Mouse (Mus musculus): ENCODE data around the gene Hebp1.
A peak's percentile ranks its signal among the peaks of the same experiment; 100 is the strongest.

DNA sequence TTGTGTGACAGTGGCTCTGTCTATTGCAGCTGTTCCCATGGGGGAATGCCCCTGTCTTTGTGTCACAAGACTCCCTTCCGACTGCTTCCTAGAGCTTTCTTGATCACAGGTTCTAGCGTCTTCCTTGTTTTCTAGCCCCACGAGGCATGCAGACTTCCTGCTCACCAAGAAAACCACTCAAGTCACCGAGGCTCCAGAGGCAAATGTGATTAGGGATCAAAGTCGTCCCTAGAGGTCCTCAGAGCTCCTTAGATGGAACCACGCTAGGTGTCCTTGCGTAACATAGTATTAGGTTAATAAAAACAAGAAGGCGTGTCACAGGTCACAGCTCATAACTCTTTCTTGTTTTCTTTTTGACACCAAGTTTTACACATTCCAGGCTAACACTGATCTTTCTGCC lies 13.9 kb downstream of the Hebp1 start:
- peak; percentile 43; the same call in 1 of the 2 replicates for TF ChIP-seq CTCF (IDR thresholded peaks at IDR 0.05; ENCODE audit: extremely low read depth, insufficient read length, insufficient replicate concordance, low read depth, low read length)
- no peak for TF ChIP-seq POLR2A (IDR thresholded peaks at IDR 0.05; ENCODE audit: low read depth, low read length)
